In genomic region chr8:83210676-83211075, GRCm38 (mm10) we compare ENCODE assay signal across 26 mouse cellular contexts. TPM values are rescaled to one million over a fixed set of nuclear protein-coding genes. Genes with fewer than 3 reads are reported as not detected.
"Had no signal": no experiment of that assay in that cellular context is flagged by ENCODE, and none has a peak within 500 bp of the region (broad histone marks: within the 10 kb centered on the region; RNA-seq: fewer than 3 reads in every experiment).

No protein-coding gene starts in this region.

- H3K27me3 ChIP-seq: heart, embryonic 12.5 days; hindbrain, embryonic 12.5 days; intestine, embryonic 15.5 days; kidney, embryonic 15.5 days; limb, embryonic 13.5 days; limb, embryonic 15.5 days; liver, embryonic 12.5 days had no signal

- H3K9me3 ChIP-seq: heart, embryonic 12.5 days; hindbrain, embryonic 10.5 days; hindbrain, embryonic 12.5 days; intestine, embryonic 15.5 days; kidney, embryonic 15.5 days; limb, embryonic 13.5 days; limb, embryonic 15.5 days; liver, embryonic 12.5 days had no signal

- H3K4me1 ChIP-seq: intestine, embryonic 15.5 days; limb, embryonic 13.5 days; limb, embryonic 15.5 days had no signal

- H3K9ac ChIP-seq: heart, embryonic 12.5 days; hindbrain, embryonic 12.5 days; hindbrain, embryonic 14.5 days; intestine, embryonic 15.5 days; kidney, embryonic 15.5 days; limb, embryonic 13.5 days; limb, embryonic 15.5 days; liver, embryonic 12.5 days had no signal

- H3K27ac ChIP-seq: gastrocnemius, adult 2 months; heart, adult 2 months; hindbrain, embryonic 10.5 days; hindbrain, embryonic 12.5 days; hindbrain, embryonic 14.5 days; intestine, embryonic 15.5 days; kidney, embryonic 15.5 days; kidney, postnatal 0 days; limb, embryonic 13.5 days; limb, embryonic 15.5 days; liver, embryonic 12.5 days had no signal

- DNase-seq: gastrocnemius, adult 2 months; gastrocnemius, postnatal 10 days; gastrocnemius, postnatal 25 days; heart, adult 2 months; heart, postnatal 10 days; heart, postnatal 4 days; kidney, adult 18-20 months; kidney, adult 8-10 months; kidney, postnatal 14 days; kidney, postnatal 36 days; layer of hippocampus, adult 9-11 months; layer of hippocampus, postnatal 36 days; left cerebral cortex, postnatal 4 days had no signal

- H3K36me3 ChIP-seq: heart, embryonic 12.5 days; kidney, embryonic 15.5 days; limb, embryonic 13.5 days; limb, embryonic 15.5 days; liver, embryonic 12.5 days had no signal

- H3K4me2 ChIP-seq: heart, embryonic 12.5 days; hindbrain, embryonic 12.5 days; hindbrain, embryonic 14.5 days; intestine, embryonic 15.5 days; kidney, embryonic 15.5 days; limb, embryonic 13.5 days; limb, embryonic 15.5 days; liver, embryonic 12.5 days had no signal

- H3K4me3 ChIP-seq: gastrocnemius, adult 2 months; heart, adult 2 months; heart, embryonic 12.5 days; hindbrain, embryonic 10.5 days; hindbrain, embryonic 12.5 days; intestine, embryonic 15.5 days; kidney, embryonic 15.5 days; limb, embryonic 13.5 days; limb, embryonic 15.5 days; liver, embryonic 12.5 days had no signal

- ATAC-seq: hindbrain, embryonic 16.5 days; inflammation-experienced regulatory T-cells, adult 6 months; intestine, embryonic 15.5 days; intestine, postnatal 0 days; liver, embryonic 12.5 days had no signal

RNA-seq across cellular contexts. Expression of gene Gm10645, which starts 44.7 kb away (rescaled TPM):
- polyA plus RNA-seq: inflammation-experienced regulatory T-cells, adult 6 months had no signal
